Mouse (Mus musculus) bone marrow macrophage, adult 2 months (primary cell): Measurements from ENCODE around the gene Susd1.

Source experiments
- CTCF ChIP-seq: IDR thresholded peaks from 2 replicates; pipeline ENCODE4 v1.5.1; 2012; ENCODE audit warnings: low read depth, mild to moderate bottlenecking, low read length, moderate library complexity
- POLR2A ChIP-seq: IDR thresholded peaks from 2 replicates; pipeline ENCODE4 v1.6.1; 2012; ENCODE audit warnings: mild to moderate bottlenecking, low read depth, low read length, borderline replicate concordance

- TF ChIP-seq POLR2A (no peak), CTCF (no peak)
Observed at GRCm38 (mm10) chr4:59336439-59336809, 102.0 kb downstream of the Susd1 start.
